In the genomic region with DNA sequence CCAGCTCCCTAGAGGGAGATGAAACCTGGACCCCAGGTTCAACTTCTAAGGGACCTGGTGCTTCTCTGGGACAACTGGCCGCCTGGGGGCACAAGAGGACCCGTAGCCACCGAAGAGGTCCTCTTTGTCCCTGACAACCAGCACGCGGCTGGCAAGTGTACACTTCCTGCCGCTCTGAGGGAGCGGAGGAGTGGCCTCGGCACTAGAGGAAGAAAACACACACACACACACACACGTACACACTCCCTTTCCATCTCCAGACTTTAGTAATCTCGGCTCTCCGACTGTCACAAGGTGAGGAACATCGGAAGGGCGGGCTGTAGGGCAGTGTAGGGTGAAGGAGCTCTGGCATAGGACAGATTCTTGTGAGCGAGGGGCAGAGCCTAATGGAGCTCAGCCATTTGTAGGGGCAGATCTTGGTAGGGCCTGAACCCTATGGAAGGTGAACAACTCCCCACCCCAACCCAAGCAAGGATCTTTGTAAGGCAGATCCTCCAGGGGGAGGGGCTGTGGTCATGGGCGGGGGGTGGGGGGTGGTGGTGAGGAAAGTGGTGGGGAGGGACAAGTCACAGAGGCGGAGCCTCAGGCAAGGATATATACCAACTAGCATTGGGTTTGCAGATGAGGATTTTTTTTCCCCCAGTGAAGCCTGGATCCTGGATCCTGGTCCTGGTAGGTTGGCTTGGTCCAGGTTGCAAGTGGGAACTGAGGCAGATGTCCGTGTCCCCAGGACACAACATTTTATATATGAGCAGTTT, we compare ENCODE assay signal across 8 mouse cellular contexts. TPM values are rescaled to one million over a fixed set of nuclear protein-coding genes. Genes with fewer than 3 reads are reported as not detected.
DNase-seq lines count a peak whose midpoint lies in the region; ATAC-seq and TF ChIP-seq lines count a peak whose summit lies in the region.

No protein-coding gene starts in this region.

- TF ChIP-seq EP300 in liver, embryonic 14.5 days (IDR thresholded peaks at IDR 0.05; ENCODE audit: low read depth) = no peak

- no peaks in the 10 kb centered on the region for H3K9me3 ChIP-seq in embryonic facial prominence, embryonic 14.5 days (ENCODE audit: control insufficient read depth, low read length)
- no peaks in the 10 kb centered on the region for H3K9me3 ChIP-seq in heart, embryonic 10.5 days
- H3K9me3 ChIP-seq in liver, embryonic 14.5 days (ENCODE audit: control insufficient read depth, low read length) = no peaks in the 10 kb centered on the region
- H3K9me3 ChIP-seq in stomach, embryonic 14.5 days (ENCODE audit: control insufficient read depth, low read depth, low read length) = no peaks in the 10 kb centered on the region

- no peaks in the 10 kb centered on the region for H3K27me3 ChIP-seq in embryonic facial prominence, embryonic 14.5 days (replicated peaks; ENCODE audit: control insufficient read depth, insufficient read depth, low read length)
- no peaks in the 10 kb centered on the region for H3K27me3 ChIP-seq in heart, embryonic 10.5 days (ENCODE audit: insufficient read depth, poor library complexity, severe bottlenecking)
- no peaks in the 10 kb centered on the region for H3K27me3 ChIP-seq in liver, embryonic 14.5 days (ENCODE audit: control insufficient read depth, insufficient read depth, low read length)
- no peaks in the 10 kb centered on the region for H3K27me3 ChIP-seq in stomach, embryonic 14.5 days (ENCODE audit: control insufficient read depth, insufficient read depth, low read length)

- TF ChIP-seq CTCF in liver, embryonic 14.5 days (IDR thresholded peaks at IDR 0.05; ENCODE audit: low read depth) = peak; percentile 80

- no peaks in the 10 kb centered on the region for H3K36me3 ChIP-seq in embryonic facial prominence, embryonic 14.5 days (ENCODE audit: control insufficient read depth, insufficient read depth, low read length)
- H3K36me3 ChIP-seq in heart, embryonic 10.5 days = no peaks in the 10 kb centered on the region
- no peaks in the 10 kb centered on the region for H3K36me3 ChIP-seq in liver, embryonic 14.5 days (replicated peaks; ENCODE audit: control insufficient read depth, insufficient read depth, low read depth)
- no peaks in the 10 kb centered on the region for H3K36me3 ChIP-seq in stomach, embryonic 14.5 days (ENCODE audit: control insufficient read depth, insufficient read depth, low read length)

- peak overlapping the region; percentile 53 for H3K4me2 ChIP-seq in embryonic facial prominence, embryonic 14.5 days (ENCODE audit: low read depth, low read length)
- H3K4me2 ChIP-seq in liver, embryonic 14.5 days (ENCODE audit: low read depth) = peak overlapping the region; percentile 65
- H3K4me2 ChIP-seq in stomach, embryonic 14.5 days (replicated peaks; ENCODE audit: low read depth, low read length) = peak overlapping the region; percentile 76

- peak; percentile 89 for ATAC-seq in embryonic facial prominence, embryonic 14.5 days (ENCODE audit: low read depth)
- ATAC-seq in liver, embryonic 14.5 days (ENCODE audit: insufficient read depth) = peak; percentile 77
- ATAC-seq in stomach, embryonic 14.5 days (ENCODE audit: insufficient number of reproducible peaks, insufficient read depth, low FRiP score, low read depth) = peak; percentile 87

- peak; percentile 67 for DNase-seq in A20 (ENCODE audit: low read depth, low spot score)
- DNase-seq in adrenal gland, postnatal 4 days (ENCODE audit: low spot score in 2 of 2) = peak; percentile 39 to 72
- peak; percentile 90 for DNase-seq in embryonic facial prominence, embryonic 14.5 days (ENCODE audit: low spot score)
- DNase-seq in heart, embryonic 10.5 days (ENCODE audit: low spot score) = peak; percentile 95
- peak; percentile 90 for DNase-seq in kidney, adult 9 months
- DNase-seq in liver, embryonic 14.5 days (ENCODE audit: low read depth in 3 of 3, low spot score in 3 of 3) = peak; percentile 42 to 51 (median 45)
- DNase-seq in natural killer cell, adult 2 months (ENCODE audit: low spot score in 2 of 2) = peak; percentile 63 to 76

- peak overlapping the region; percentile 24; the same call in 1 of the 2 replicates for H3K27ac ChIP-seq in embryonic facial prominence, embryonic 14.5 days (replicated peaks; ENCODE audit: low read depth, low read length)
- H3K27ac ChIP-seq in heart, embryonic 10.5 days = peak overlapping the region; percentile 91
- H3K27ac ChIP-seq in liver, embryonic 14.5 days = no peak overlapping the region
- H3K27ac ChIP-seq in stomach, embryonic 14.5 days (ENCODE audit: low read length) = peak overlapping the region; percentile 52

- WGBS in embryonic facial prominence, embryonic 14.5 days = 11% methylated on average over 16 of the region's 17 CpGs
- WGBS in heart, embryonic 10.5 days = 6% methylated on average over 17 of the region's 17 CpGs
- 7% methylated on average over 17 of the region's 17 CpGs for WGBS in liver, embryonic 14.5 days (ENCODE audit: insufficient replicate concordance)
- WGBS in stomach, embryonic 14.5 days = 8% methylated on average over 17 of the region's 17 CpGs

- peak overlapping the region; percentile 31 for H3K4me3 ChIP-seq in embryonic facial prominence, embryonic 14.5 days (ENCODE audit: low read depth, low read length)
- H3K4me3 ChIP-seq in heart, embryonic 10.5 days = peak overlapping the region; percentile 61
- peak overlapping the region; percentile 31 to 64 for H3K4me3 ChIP-seq in liver, embryonic 14.5 days (ENCODE audit: insufficient read depth in 1 of 2, low read depth in 2 of 2, low read length in 2 of 2)
- peak overlapping the region; percentile 27 for H3K4me3 ChIP-seq in stomach, embryonic 14.5 days (ENCODE audit: low read depth, low read length)

- H3K9ac ChIP-seq in embryonic facial prominence, embryonic 14.5 days (ENCODE audit: low read depth, low read length) = peak overlapping the region; percentile 57
- no peak overlapping the region; the same call in 1 of the 2 replicates for H3K9ac ChIP-seq in liver, embryonic 14.5 days (replicated peaks)
- H3K9ac ChIP-seq in stomach, embryonic 14.5 days (replicated peaks; ENCODE audit: low read depth, low read length) = no peak overlapping the region; the same call in 1 of the 2 replicates

- no peaks in the 10 kb centered on the region; the same call in 1 of the 2 replicates for H3K4me1 ChIP-seq in embryonic facial prominence, embryonic 14.5 days (ENCODE audit: control insufficient read depth, insufficient read depth, low read length)
- H3K4me1 ChIP-seq in heart, embryonic 10.5 days = peaks cover 30% of the 10 kb centered on the region
- peaks cover 7 to 27% of the 10 kb centered on the region in 2 experiments for H3K4me1 ChIP-seq in liver, embryonic 14.5 days (replicated peaks; ENCODE audit: control insufficient read depth in 2 of 2, insufficient read depth in 2 of 2, low read length in 1 of 2)
- H3K4me1 ChIP-seq in stomach, embryonic 14.5 days (ENCODE audit: control insufficient read depth, insufficient read depth, low read length) = no peaks in the 10 kb centered on the region; the same call in 1 of the 2 replicates

RNA-seq across cellular contexts. Expression of a gene that starts 10.5 kb away (rescaled TPM):
- 100 to 1,000 TPM; 164 to 171 TPM for total RNA-seq in adrenal gland, postnatal 4 days (2021)
- 190 and 200 TPM in 2 replicates for polyA plus RNA-seq in embryonic facial prominence, embryonic 14.5 days (2014; fragmentation: Nextera tagmentation; extraction: Ambion mirVana)
- polyA plus RNA-seq in heart, embryonic 10.5 days (2016; fragmentation: Nextera tagmentation; extraction: Ambion mirVana) = 144 and 161 TPM in 2 replicates
- polyA plus RNA-seq in liver, embryonic 14.5 days (2012; rRNA removed) = 28.4 and 39.2 TPM in 2 replicates
- 39.9 and 41.1 TPM in 2 replicates for polyA plus RNA-seq in liver, embryonic 14.5 days (2014; fragmentation: Nextera tagmentation; extraction: Ambion mirVana)
- polyA plus RNA-seq in stomach, embryonic 14.5 days (2014; fragmentation: Nextera tagmentation; extraction: Ambion mirVana) = 171 and 174 TPM in 2 replicates

RNA-seq across cellular contexts. Expression of a gene that starts 16.5 kb away (rescaled TPM):
- total RNA-seq in adrenal gland, postnatal 4 days (2021) = 10 to 100 TPM; 22.5 to 25.4 TPM
- polyA plus RNA-seq in embryonic facial prominence, embryonic 14.5 days (2014; fragmentation: Nextera tagmentation; extraction: Ambion mirVana) = 38.7 and 42.8 TPM in 2 replicates
- polyA plus RNA-seq in heart, embryonic 10.5 days (2016; fragmentation: Nextera tagmentation; extraction: Ambion mirVana) = 45.7 and 54.9 TPM in 2 replicates
- 1.9 TPM in 2 replicates for polyA plus RNA-seq in liver, embryonic 14.5 days (2012; rRNA removed)
- polyA plus RNA-seq in liver, embryonic 14.5 days (2014; fragmentation: Nextera tagmentation; extraction: Ambion mirVana) = 2.8 and 3.0 TPM in 2 replicates
- 54.1 and 58.0 TPM in 2 replicates for polyA plus RNA-seq in stomach, embryonic 14.5 days (2014; fragmentation: Nextera tagmentation; extraction: Ambion mirVana)

Comparison
In these comparisons a context has a peak if more than half of its experiments do, and no peak if none do; other contexts are left out.
1. DNase-seq: peak in every context shown above with its lines; median percentile 95 in heart, embryonic 10.5 days; 90 in embryonic facial prominence, embryonic 14.5 days; 90 in kidney, adult 9 months; 70 in natural killer cell, adult 2 months; 67 in A20; 56 in adrenal gland, postnatal 4 days; 45 in liver, embryonic 14.5 days.